Mouse (Mus musculus): ENCODE results near the gene Lix1.

- TF ChIP-seq CTCF (IDR thresholded peaks at IDR 0.05) (no peak), EP300 (IDR thresholded peaks at IDR 0.05) (no peak)
Measured at GRCm38 (mm10) chr17:17451102-17451501, 48.6 kb downstream of the Lix1 start.

Measured in lung, postnatal 0 days (tissue).